Mouse (Mus musculus): ENCODE results near the gene Rilpl1.
"Not testable (repeated sequence)": the region's sequence is repeated elsewhere in the genome, so short reads cannot be mapped to it uniquely, and the experiment has no call there.

The Rilpl1 gene

GRCm38 (mm10) chr5:124495547-124495946 lies 35.6 kb downstream of the Rilpl1 start:
- in situ Hi-C loops (cut with MboI, MseI): no loop called here

GRCm38 (mm10) chr5:124493455-124493854 lies 37.7 kb downstream of the Rilpl1 start:
- in situ Hi-C loops (cut with MboI, MseI): no loop called here

- in situ Hi-C loops (cut with MboI, MseI): no loop called here
Observed at GRCm38 (mm10) chr5:124492618-124493017, 38.6 kb downstream of the Rilpl1 start.

GRCm38 (mm10) chr5:124491732-124492131 lies 39.5 kb downstream of the Rilpl1 start:
- in situ Hi-C loops (cut with MboI, MseI): no loop called here

DNA sequence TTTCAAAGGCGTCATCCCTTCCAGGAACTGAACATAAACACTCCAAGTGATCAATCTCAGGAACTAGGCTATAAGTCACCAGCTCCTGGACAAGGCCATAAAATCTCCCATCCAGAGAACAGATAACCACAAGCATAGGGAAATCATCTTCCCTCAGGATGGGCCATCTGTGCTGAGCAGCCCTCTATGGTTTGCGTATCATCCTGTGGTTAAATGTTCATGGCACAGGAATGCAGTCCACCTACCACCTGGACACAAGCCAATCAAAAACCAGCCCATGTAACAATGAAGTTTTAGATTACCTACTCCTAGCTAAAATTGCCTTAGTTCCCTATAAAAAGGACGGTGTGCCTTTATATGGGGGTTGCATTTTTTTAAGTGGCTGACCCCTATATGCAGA lies 42.3 kb downstream of the Rilpl1 start:
- in situ Hi-C loops (cut with MboI, MseI): loop anchor here (10.0 kb wide), 1 partner anchor 46 kb away; the partner anchor contains the start of gene Rilpl1

- in situ Hi-C loops (cut with MboI, MseI): loop anchor here (10.0 kb wide), 1 partner anchor 49 kb away; the partner anchor contains the start of gene Rilpl1
Observed at GRCm38 (mm10) chr5:124485654-124486053, 45.5 kb downstream of the Rilpl1 start.

DNA sequence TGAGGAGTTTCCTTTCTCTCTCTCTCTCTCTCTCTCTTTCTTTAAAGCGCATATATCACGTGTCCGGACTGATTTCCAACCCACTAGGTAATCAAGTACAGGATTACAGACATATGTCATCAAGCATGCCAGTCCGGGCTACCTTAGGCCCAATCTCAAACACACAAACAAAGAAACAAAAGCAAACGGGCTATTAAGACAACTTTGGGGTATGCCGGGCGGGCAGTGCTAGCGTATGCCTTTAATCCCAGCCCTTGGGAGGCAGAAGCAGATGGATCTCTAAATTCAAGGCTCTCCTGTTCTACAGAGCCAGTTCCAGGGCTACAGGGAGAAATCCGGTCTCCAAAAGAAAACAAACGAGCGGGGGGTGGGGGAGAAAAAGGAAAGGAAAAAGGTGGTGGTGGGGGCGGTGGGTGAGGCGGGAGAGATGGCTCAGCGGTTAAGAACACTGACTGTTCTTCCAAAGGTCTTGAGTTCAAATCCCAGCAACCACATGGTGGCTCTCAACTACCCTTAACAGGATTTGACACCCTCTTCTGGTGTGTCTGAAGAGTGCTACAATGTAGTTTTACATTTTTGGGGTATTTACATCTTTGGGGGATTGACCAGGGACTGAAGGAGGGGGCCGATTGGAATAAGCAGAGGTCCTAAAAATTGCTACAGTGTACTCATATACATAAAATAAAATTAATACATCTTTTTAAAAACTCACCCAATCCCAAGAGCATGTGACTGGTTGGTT lies 47.4 kb downstream of the Rilpl1 start:
- in situ Hi-C loops (cut with MboI, MseI): loop anchor here (10.0 kb wide), 1 partner anchor 51 kb away; the partner anchor contains the start of gene Rilpl1

DNA sequence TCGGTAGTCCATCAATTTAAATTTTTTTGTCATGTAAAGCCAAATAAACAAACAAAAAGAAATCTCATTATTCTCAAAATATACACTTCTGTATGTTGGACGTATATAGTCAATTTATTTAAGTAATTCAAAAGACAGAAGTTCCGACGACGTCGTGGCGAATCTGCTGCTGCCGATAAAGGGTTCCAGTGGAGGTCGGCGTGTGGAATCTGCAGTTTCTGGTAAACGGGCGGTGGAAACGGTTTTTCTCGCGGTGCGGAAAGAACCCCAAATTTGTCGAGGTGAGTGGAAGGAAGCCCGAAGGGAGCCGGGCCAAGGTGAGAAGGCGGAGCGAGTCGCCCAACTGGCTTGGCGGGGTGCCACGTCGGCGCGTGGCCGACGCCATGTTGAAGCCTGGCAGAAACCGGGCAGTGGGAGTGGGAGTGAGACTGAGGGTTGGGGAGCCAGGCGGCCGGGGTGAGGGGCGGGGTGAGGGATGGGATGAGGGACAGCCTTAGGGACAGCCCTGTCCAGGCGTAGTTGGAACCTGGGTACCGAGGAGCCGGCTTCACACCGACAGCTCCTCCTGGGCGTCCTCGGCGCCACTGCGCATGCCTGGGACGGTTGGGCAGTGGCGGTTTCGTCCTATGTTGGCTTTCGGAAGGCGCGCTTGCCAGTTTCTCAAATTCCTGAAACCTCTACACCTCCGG lies 48.1 kb downstream of the Rilpl1 start, which contains the start of gene Snrnp35:
Gene Snrnp35 (plus strand): TSS at position 169 of the 689 bp plus-strand sequence.
- in situ Hi-C loops (cut with MboI, MseI): loop anchor here (10.0 kb wide), 1 partner anchor 52 kb away; the partner anchor contains the start of gene Rilpl1

- in situ Hi-C loops (cut with MboI, MseI): loop anchor here (10.0 kb wide), 1 partner anchor 52 kb away; the partner anchor contains the start of gene Rilpl1
Observed at GRCm38 (mm10) chr5:124482436-124482965, 48.7 kb downstream of the Rilpl1 start.

GRCm38 (mm10) chr5:124481714-124482113 lies 49.5 kb downstream of the Rilpl1 start:
- in situ Hi-C loops (cut with MboI, MseI): loop anchor here (10.0 kb wide), 1 partner anchor 53 kb away; the partner anchor contains the start of gene Rilpl1

- in situ Hi-C loops (cut with MboI, MseI): loop anchor here (10.0 kb wide), 1 partner anchor 55 kb away; the partner anchor contains the start of gene Rilpl1
Observed at GRCm38 (mm10) chr5:124480119-124480518, 51.1 kb downstream of the Rilpl1 start.

DNA sequence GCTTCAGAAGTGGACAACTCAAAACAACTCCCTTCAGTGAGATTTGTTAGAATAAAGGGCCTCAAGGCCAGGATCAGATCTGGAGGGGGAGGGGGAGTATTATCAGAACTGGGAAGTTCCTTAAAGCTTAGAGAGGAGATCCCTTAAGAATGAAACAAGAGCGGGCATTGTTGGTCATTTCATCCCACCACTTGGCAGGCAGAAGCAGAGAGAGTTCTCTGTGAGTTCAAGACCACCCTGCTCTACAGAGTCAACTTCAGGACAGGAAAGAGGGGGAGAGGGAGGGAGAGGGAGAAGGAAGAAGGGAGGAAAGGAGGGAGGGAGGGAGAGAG lies 52.4 kb downstream of the Rilpl1 start:
- in situ Hi-C loops (cut with MboI, MseI): no loop called here

GRCm38 (mm10) chr5:124470591-124471171 lies 60.5 kb downstream of the Rilpl1 start:
- in situ Hi-C loops (cut with MboI, MseI): loop anchor here (5.0 kb wide), 1 partner anchor 33 kb away; the partner anchor contains the start of gene Kmt5a

GRCm38 (mm10) chr5:124469486-124469885 lies 61.7 kb downstream of the Rilpl1 start:
- in situ Hi-C loops (cut with MboI, MseI): no loop called here

DNA sequence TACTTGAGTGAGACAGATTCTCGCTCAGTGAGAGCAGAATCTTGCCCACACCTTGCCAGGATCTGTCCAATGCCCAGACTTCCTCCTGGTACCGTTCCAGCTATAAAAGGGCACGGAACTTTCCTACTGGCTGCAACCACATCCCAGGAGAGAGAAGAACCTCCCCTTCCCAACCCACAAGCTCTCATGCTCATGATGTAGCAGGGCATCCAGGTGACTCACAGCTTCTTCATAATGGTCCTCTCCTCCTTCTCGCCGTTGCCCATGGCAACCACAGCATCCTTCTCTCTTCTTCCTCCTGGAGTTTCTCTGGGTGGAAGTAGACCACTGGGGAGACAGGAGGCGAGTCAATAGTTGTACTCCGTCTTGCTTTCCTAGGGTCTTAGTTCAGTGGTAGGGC lies 62.8 kb downstream of the Rilpl1 start:
- in situ Hi-C loops (cut with MboI, MseI): no loop called here

GRCm38 (mm10) chr5:124467766-124468165 lies 63.4 kb downstream of the Rilpl1 start:
- in situ Hi-C loops (cut with MboI, MseI): no loop called here

- in situ Hi-C loops (cut with MboI, MseI): no loop called here
Observed at GRCm38 (mm10) chr5:124464905-124465304, 66.3 kb downstream of the Rilpl1 start.

DNA sequence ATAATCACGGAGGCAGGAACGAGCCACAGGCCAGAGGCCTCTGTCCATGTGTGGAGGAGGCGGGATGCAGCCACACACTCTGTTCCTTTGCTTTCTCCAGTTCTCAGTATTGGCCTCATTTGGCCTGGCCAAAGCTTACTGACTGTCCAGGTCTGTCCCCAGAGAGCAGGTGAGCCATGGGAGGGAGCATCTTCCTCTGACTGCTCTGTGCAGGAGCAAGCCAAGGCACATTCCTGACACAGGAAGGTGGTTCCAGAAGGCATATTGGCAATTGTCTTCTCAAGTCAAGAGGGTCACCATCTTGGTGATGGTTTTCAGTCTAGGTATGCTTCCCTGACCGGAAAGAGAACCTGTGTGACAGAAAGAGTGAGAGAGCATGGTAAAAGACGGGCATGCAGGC lies 67.7 kb downstream of the Rilpl1 start:
- in situ Hi-C loops (cut with MboI, MseI): no loop called here

DNA sequence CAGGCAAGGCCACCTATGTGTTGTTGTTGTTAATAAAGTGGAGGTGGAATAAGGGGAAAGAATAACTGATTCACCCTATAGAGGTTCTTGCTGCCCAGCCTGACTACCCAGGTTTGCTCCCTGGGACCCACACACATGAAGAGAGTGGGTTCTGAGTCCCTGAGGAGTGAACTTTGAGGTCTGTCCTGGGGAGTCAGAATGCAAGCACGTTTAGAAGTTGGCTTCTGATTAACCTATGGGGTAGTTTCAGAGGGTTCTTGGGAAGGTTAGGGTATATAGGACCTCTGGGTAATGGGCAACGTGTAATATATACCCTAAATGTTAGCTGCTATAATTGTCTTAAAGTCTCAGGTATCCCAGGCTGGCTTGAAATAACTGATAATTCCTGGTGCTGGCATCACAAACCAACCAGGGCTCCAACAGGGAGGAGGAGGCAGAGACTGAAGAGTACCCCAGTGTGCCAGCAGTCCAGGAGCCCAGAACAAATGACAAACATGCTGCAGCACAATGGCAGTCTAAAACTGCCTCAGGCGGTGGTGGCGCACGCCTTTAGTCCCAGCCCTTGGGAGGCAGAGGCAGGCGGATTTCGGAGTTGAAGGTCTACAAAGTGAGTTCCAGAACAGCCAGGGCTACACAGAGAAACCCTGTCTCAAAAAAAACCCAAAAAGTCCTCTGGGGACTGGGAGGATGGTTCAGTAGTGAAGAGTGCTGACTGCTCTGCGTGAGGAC lies 68.7 kb downstream of the Rilpl1 start:
- in situ Hi-C loops (cut with MboI, MseI): no loop called here

GRCm38 (mm10) chr5:124460922-124461321 lies 70.3 kb downstream of the Rilpl1 start:
- in situ Hi-C loops (cut with MboI, MseI): not testable (repeated sequence)

DNA sequence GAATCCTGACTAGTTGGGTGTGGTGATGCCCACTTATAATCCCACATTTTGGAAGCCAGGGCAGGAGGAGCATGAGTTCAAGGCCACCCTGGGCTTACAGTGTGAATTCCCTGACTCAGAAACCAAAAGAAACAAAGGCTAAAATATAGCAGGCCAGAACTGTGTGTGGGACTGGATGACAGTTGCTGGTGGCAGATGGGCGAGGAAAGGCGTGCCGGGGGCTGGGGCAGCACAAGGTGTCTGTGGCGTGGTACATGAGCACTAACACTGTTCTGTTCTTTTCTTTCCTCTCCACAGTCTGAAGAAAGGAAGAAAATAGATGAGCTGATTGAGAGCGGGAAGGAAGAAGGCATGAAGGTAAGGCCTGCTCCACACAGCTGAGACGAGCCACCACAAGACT lies 74.4 kb downstream of the Rilpl1 start:
- in situ Hi-C loops (cut with MboI, MseI): loop anchor here (5.0 kb wide), 1 partner anchor 69 kb away; no protein-coding TSS in a partner anchor

All from T-helper 1 cell (primary cell).